Comparison of ENCODE assay signal across 8 mouse cellular contexts in genomic region chr6:117430876-117431781, GRCm38 (mm10).
A peak's percentile ranks its signal among the peaks of the same experiment; 100 is the strongest.
DNase-seq lines count a peak whose midpoint lies in the region; ATAC-seq lines count a peak whose summit lies in the region.

No protein-coding gene starts in this region.

- no peaks in the 10 kb centered on the region for H3K9me3 ChIP-seq in intestine, embryonic 15.5 days
- H3K9me3 ChIP-seq in liver, embryonic 13.5 days (replicated peaks) = no peaks in the 10 kb centered on the region

- DNase-seq in cerebellum, postnatal 10 days = peak; percentile 48 to 64
- DNase-seq in urinary bladder, postnatal 14 days (ENCODE audit: low spot score) = peak; percentile 18
- DNase-seq in urinary bladder, postnatal 25 days (ENCODE audit: low spot score) = no peak
- DNase-seq in liver, embryonic 13.5 days = peak; percentile 4
- peak; percentile 84 for DNase-seq in right cerebral cortex, adult 18-20 months

- no peak for ATAC-seq in cerebellum, adult (ENCODE audit: insufficient number of reproducible peaks, low FRiP score, low TSS enrichment)
- 0 out of 2 replicates have a peak, but pooled peaks have one; percentile 23 for ATAC-seq in intestine, embryonic 15.5 days
- peak; percentile 64; the same call in 1 of the 2 replicates for ATAC-seq in liver, embryonic 13.5 days (ENCODE audit: low read depth)
- ATAC-seq in erythroblast, adult 5-6 weeks (replicated peaks; ENCODE audit: low FRiP score, poor library complexity, severe bottlenecking) = no peak

- H3K27me3 ChIP-seq in intestine, embryonic 15.5 days (replicated peaks) = no peaks in the 10 kb centered on the region
- H3K27me3 ChIP-seq in liver, embryonic 13.5 days = no peaks in the 10 kb centered on the region

- peaks cover 17% of the 10 kb centered on the region for H3K4me1 ChIP-seq in intestine, embryonic 15.5 days (replicated peaks)
- peaks cover 5% of the 10 kb centered on the region; the same call in 1 of the 2 replicates for H3K4me1 ChIP-seq in liver, embryonic 13.5 days (replicated peaks)

- H3K4me3 ChIP-seq in intestine, embryonic 15.5 days (replicated peaks) = no peak overlapping the region
- H3K4me3 ChIP-seq in liver, embryonic 13.5 days (replicated peaks) = no peak overlapping the region

- no peak overlapping the region for H3K4me2 ChIP-seq in intestine, embryonic 15.5 days (replicated peaks)
- H3K4me2 ChIP-seq in liver, embryonic 13.5 days = no peak overlapping the region

- no peak overlapping the region for H3K27ac ChIP-seq in intestine, embryonic 15.5 days
- H3K27ac ChIP-seq in liver, embryonic 13.5 days = no peak overlapping the region

- no peak overlapping the region for H3K9ac ChIP-seq in intestine, embryonic 15.5 days
- no peak overlapping the region for H3K9ac ChIP-seq in liver, embryonic 13.5 days

- H3K36me3 ChIP-seq in intestine, embryonic 15.5 days = no peaks in the 10 kb centered on the region
- H3K36me3 ChIP-seq in liver, embryonic 13.5 days = no peaks in the 10 kb centered on the region

- 68% methylated on average over 15 of the region's 15 CpGs for WGBS in intestine, embryonic 15.5 days
- 48% methylated on average over 15 of the region's 15 CpGs for WGBS in liver, embryonic 13.5 days (ENCODE audit: insufficient replicate concordance)

Comparison
In these comparisons a context has a peak if more than half of its experiments do, and no peak if none do; other contexts are left out.
1. ATAC-seq: peak in intestine, embryonic 15.5 days (single experiment) and liver, embryonic 13.5 days (single experiment); none in cerebellum, adult (single experiment) and erythroblast, adult 5-6 weeks (single experiment).